Mouse (Mus musculus) forebrain, embryonic 13.5 days (tissue): ENCODE data around the gene Coro2a. TPM values are rescaled to one million over a fixed set of nuclear protein-coding genes. Genes with fewer than 3 reads are reported as not detected.

ENCODE experiments used
- ATAC-seq: fragments of 200-750 bp; cut with Nextera tagmentation; 2 replicates; pipeline ENCODE4 v1.8.0; 2017
- H3K27ac ChIP-seq: fragments of 300-500 bp; sonication (generic); 2 replicates; pipeline ENCODE4 v1.5.1; 2015; ENCODE audit warnings: inconsistent platforms, mild to moderate bottlenecking, moderate library complexity
- H3K27me3 ChIP-seq: fragments of 300-500 bp; sonication (generic); 2 replicates; pipeline ENCODE4 v1.6.1; 2015; ENCODE audit warnings: mild to moderate bottlenecking, inconsistent platforms
- H3K36me3 ChIP-seq: fragments of 300-500 bp; sonication (generic); 2 replicates; pipeline ENCODE4 v1.6.1; 2015; ENCODE audit warnings: mild to moderate bottlenecking, inconsistent platforms; ENCODE audit not compliant: poor library complexity, severe bottlenecking
- H3K4me1 ChIP-seq: fragments of 300-500 bp; sonication (generic); 2 replicates; pipeline ENCODE4 v1.6.1; 2015; ENCODE audit warnings: inconsistent platforms
- H3K4me2 ChIP-seq: fragments of 300-500 bp; sonication (generic); 2 replicates; pipeline ENCODE4 v1.6.1; 2015; ENCODE audit warnings: inconsistent platforms, mild to moderate bottlenecking, moderate library complexity
- H3K4me3 ChIP-seq: fragments of 300-500 bp; sonication (generic); 2 replicates; pipeline ENCODE4 v1.5.1; 2015; ENCODE audit warnings: mild to moderate bottlenecking, inconsistent platforms
- H3K9ac ChIP-seq: fragments of 300-500 bp; sonication (generic); 2 replicates; pipeline ENCODE4 v1.6.1; 2015; ENCODE audit warnings: mild to moderate bottlenecking, inconsistent platforms
- H3K9me3 ChIP-seq: fragments of 300-500 bp; sonication (generic); replicated peaks from 2 replicates; pipeline ENCODE4 v1.6.1; 2016; ENCODE audit warnings: inconsistent platforms
- WGBS: fragments of 180-500 bp; shearing (Covaris S2); methylation state at CpG from one replicate; pipeline ENCODE4 v1.1.7; 2015; 5-methylcytosine and 5-hydroxymethylcytosine counted together
- polyA plus RNA-seq: library from polyadenylated mRNA; unstranded; fragments of >200 nt; fragmentation: Nextera tagmentation; extraction: Ambion mirVana; gene quantifications from 2 replicates; pipeline ENCODE4 v1.2.1, GENCODE M21; 2015

Gene Coro2a
- polyA plus RNA-seq, 1 experiment from 2014 or later = 1.8 TPM

- H3K9me3 ChIP-seq = no peaks in the 10 kb centered on the region
- no peak for ATAC-seq
- H3K9ac ChIP-seq = no peak overlapping the region
- no peak overlapping the region for H3K4me3 ChIP-seq
- no peak overlapping the region for H3K4me2 ChIP-seq
- H3K36me3 ChIP-seq = no peaks in the 10 kb centered on the region
- no peak overlapping the region for H3K27ac ChIP-seq
- H3K4me1 ChIP-seq = 0 out of 2 replicates have a peak, but pooled peaks cover 1% of the 10 kb centered on the region
- no peaks in the 10 kb centered on the region for H3K27me3 ChIP-seq
- WGBS = 90% methylated on average over 4 of the region's 4 CpGs
These were observed 37.8 kb downstream of the Coro2a start for GRCm38 (mm10) chr4:46564247-46564646.

DNA sequence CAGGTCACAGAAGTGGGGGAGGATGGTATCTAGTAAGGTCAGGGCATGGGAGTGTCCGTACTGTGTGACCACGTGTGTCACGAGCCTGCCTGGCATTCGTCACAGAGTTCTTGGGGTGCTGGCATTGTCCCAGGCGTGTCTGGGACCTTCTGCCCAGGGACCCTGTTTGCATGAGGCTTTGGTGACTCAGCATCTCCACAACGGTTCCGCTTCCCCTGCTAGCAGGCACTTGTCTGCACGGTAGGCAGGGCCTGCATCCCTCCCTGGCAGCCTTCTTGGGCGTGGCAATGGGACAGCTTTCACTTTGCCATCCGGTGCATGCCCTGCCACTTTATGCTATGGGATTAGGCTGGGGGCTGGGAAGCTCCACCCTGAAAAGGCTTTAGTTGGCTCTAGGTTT is 38.2 kb downstream of the Coro2a start:
- WGBS = 66% methylated on average over 10 of the region's 10 CpGs
- Histone ChIP-seq H3K9ac (no peak overlapping the region), H3K4me2 (no peak overlapping the region), H3K4me3 (no peak overlapping the region), H3K9me3 (no peaks in the 10 kb centered on the region), H3K27ac (no peak overlapping the region), H3K4me1 (no peaks in the 10 kb centered on the region), H3K27me3 (no peaks in the 10 kb centered on the region), H3K36me3 (no peaks in the 10 kb centered on the region)
- ATAC-seq = no peak

GRCm38 (mm10) chr4:46562841-46563240 is 39.2 kb downstream of the Coro2a start:
- WGBS = 95% methylated on average over 14 of the region's 14 CpGs
- Histone ChIP-seq H3K36me3 (no peaks in the 10 kb centered on the region), H3K9ac (no peak overlapping the region), H3K9me3 (no peaks in the 10 kb centered on the region), H3K27ac (no peak overlapping the region), H3K4me2 (no peak overlapping the region), H3K4me1 (no peaks in the 10 kb centered on the region), H3K27me3 (no peaks in the 10 kb centered on the region), H3K4me3 (no peak overlapping the region)
- ATAC-seq = no peak

DNA sequence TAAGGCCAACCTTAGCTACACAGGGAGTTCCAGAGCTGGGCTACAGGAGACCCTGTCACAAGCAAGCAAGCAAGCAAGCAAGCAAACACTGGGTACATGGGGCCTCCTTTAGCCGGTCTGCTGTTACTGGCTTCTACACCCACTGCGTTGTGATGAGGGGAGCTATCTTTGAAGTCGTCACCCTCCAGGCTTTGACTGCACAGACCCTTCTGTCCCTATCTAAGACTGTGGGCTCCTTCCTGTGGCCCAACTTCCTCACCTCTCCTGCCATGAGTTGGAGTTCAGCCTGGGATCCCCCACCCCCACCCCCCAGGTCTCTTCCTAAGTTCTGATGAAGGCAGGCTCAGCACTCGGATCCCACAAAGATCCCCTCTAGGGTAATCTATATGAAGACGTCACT is 40.0 kb downstream of the Coro2a start:
- no peaks in the 10 kb centered on the region for H3K36me3 ChIP-seq
- H3K4me3 ChIP-seq = no peak overlapping the region
- H3K4me1 ChIP-seq = no peaks in the 10 kb centered on the region
- H3K4me2 ChIP-seq = no peak overlapping the region
- H3K9me3 ChIP-seq = no peaks in the 10 kb centered on the region
- 78% methylated on average over 5 of the region's 5 CpGs for WGBS
- no peak overlapping the region for H3K27ac ChIP-seq
- no peak for ATAC-seq
- H3K9ac ChIP-seq = no peak overlapping the region
- no peaks in the 10 kb centered on the region for H3K27me3 ChIP-seq

DNA sequence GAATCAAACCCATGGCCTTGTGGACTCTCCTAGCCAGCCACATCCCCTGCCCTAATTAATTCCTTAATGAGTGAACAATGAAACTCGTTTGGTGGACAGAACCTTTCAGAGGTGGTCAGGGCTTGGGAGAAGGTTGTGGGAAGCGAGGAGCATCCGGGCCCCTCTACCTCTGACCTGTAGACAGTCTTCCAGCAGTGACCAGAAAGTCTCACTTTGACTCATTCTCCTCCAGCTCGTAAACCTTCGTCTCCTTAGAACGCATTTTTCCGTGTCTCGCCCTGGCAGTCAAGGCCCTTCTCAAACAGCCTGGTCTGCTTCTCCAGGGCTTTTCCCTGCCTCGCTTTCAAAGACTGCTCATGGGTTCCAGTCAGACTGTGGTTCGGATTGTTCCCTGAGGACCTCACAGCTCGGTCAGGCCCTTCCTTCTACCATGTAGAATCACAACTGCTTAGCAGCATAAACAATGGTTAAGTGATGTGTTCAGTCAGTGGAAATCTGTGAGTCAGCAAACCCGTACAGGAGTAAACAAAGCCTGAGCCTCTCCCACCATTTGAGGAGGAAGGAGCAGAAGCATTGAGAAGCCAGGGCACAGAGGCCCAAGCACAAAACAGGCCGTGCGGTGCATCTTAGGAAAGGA is 41.8 kb downstream of the Coro2a start:
- no peak overlapping the region for H3K4me2 ChIP-seq
- no peaks in the 10 kb centered on the region for H3K4me1 ChIP-seq
- no peak for ATAC-seq
- no peaks in the 10 kb centered on the region for H3K36me3 ChIP-seq
- H3K27ac ChIP-seq = no peak overlapping the region
- no peaks in the 10 kb centered on the region for H3K9me3 ChIP-seq
- H3K9ac ChIP-seq = no peak overlapping the region
- H3K27me3 ChIP-seq = no peaks in the 10 kb centered on the region
- H3K4me3 ChIP-seq = no peak overlapping the region
- WGBS = 74% methylated on average over 14 of the region's 14 CpGs

DNA sequence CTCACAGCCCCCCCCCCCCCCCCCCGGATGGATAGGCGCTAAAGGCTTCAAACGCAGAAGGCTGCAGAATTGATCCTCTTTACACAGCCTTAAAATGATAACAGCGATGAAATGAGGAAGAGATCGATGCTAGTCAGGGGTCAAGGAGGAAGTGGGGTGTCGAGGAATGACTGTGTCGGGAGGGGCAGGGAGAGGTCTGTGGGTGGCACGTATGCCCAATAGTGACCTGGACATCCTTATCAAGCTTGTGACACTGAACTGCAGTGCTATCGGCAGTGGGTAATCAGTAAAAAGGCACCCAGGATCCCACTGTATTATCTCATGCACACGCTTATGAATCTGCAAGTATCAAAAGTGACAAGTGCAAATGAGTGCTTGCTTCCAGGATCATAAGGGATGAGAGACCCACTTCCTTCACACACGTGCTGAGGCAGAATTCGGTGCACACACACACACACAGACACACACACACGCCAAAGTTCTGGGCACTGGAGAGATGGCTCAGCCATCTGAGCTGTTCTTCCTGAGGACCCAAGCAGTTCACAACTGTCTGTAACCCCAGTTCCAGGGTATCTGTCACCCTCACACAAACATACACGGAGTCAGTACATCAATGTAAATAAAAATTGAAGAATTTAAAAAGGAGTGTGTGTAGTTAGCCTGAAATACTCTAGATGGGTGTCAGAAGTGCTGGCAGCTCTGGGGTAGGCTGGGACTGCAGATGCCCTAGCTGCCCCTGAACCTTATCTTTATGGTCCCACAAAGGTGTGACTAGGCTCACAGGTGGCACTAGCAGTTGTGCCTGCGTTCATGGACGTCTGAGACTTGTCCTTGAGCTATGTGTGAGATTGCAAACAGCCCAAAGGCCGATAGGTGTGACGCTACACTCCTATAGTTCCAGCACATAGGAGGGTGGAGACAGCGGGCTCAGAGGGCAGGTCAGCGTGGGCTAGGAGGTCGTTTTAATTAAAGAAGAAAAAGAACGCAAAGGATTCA is 43.0 kb downstream of the Coro2a start:
- WGBS = 82% methylated on average over 22 of the region's 22 CpGs
- Histone ChIP-seq H3K27me3 (no peaks in the 10 kb centered on the region), H3K4me3 (no peak overlapping the region), H3K4me2 (no peak overlapping the region), H3K36me3 (no peaks in the 10 kb centered on the region), H3K9ac (no peak overlapping the region), H3K4me1 (no peaks in the 10 kb centered on the region; the same call in 1 of the 2 replicates), H3K27ac (no peak overlapping the region), H3K9me3 (no peaks in the 10 kb centered on the region)
- no peak for ATAC-seq

DNA sequence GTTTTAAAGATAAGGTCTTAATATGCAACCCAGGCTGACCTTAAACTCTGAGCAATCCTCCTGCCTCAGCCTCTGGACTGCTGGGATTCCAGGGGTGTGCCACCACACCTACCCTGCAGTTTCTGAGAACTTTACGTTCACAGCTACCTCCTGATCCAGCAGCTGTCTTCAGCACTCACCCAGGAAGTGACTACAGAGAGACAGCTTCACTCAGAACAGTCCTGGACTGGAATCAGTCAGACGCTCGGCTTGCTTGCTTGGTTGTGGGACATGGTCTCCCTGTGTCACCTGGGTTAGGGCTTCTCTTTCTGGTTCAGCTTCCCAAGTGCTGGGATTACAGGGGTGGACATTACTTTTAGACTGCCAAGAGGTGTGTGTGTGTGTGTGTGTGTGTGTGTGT is 45.1 kb downstream of the Coro2a start:
- Histone ChIP-seq H3K9me3 (no peaks in the 10 kb centered on the region), H3K4me1 (no peaks in the 10 kb centered on the region; the same call in 1 of the 2 replicates), H3K4me2 (no peak overlapping the region), H3K27me3 (no peaks in the 10 kb centered on the region), H3K36me3 (no peaks in the 10 kb centered on the region), H3K4me3 (no peak overlapping the region), H3K9ac (no peak overlapping the region), H3K27ac (no peak overlapping the region)
- no peak for ATAC-seq
- WGBS = 95% methylated on average over 3 of the region's 3 CpGs

- H3K36me3 ChIP-seq = no peaks in the 10 kb centered on the region
- WGBS = 85% methylated on average over 9 of the region's 9 CpGs
- no peaks in the 10 kb centered on the region for H3K27me3 ChIP-seq
- no peak overlapping the region for H3K4me3 ChIP-seq
- no peak overlapping the region for H3K27ac ChIP-seq
- H3K9ac ChIP-seq = no peak overlapping the region
- no peak overlapping the region for H3K4me2 ChIP-seq
- no peaks in the 10 kb centered on the region for H3K9me3 ChIP-seq
- no peaks in the 10 kb centered on the region; the same call in 1 of the 2 replicates for H3K4me1 ChIP-seq
- ATAC-seq = no peak
These were observed 46.2 kb downstream of the Coro2a start for GRCm38 (mm10) chr4:46555762-46556161.

DNA sequence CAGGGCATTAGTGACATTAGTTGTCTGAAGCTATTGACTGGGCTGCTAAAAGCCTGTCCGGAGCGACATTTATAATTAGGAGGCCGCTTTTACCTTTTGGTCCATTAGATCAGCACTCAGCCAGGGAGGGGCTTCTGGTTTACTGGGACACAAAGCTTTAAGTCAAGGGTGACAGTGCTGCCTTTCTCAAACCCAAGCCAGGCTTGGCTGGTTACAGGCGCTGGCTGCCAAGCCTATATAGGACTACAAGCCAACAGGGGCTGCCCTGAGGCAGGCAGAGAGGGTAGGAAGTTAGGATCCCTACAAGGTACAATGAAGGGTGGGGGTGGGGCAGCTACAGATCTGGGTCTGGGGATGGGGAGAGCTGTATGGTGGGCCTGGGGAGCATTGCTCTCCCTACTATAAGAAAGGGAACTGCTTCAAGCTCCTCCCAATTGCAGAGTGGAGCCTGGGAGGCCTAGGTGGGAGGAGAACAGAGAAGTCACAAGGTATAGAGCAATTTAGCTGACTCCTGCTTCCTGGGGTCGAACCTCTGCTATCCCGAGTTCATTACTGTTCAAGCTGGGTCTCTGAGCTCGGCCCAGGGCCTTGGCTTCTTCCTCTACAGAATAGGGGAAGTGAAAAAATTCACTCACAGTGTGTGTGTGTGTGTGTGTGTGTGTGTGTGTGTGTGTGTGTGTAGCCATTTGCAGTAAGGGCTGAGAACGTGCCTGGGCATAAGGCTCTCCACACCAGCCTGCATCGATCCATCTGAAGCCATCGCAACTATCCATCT is 47.5 kb downstream of the Coro2a start:
- H3K9ac ChIP-seq = no peak overlapping the region
- ATAC-seq = no peak
- no peaks in the 10 kb centered on the region for H3K36me3 ChIP-seq
- H3K27me3 ChIP-seq = no peaks in the 10 kb centered on the region
- H3K4me2 ChIP-seq = no peak overlapping the region
- no peaks in the 10 kb centered on the region; the same call in 1 of the 2 replicates for H3K4me1 ChIP-seq
- no peaks in the 10 kb centered on the region for H3K9me3 ChIP-seq
- WGBS = 81% methylated on average over 10 of the region's 10 CpGs
- no peak overlapping the region for H3K4me3 ChIP-seq
- no peak overlapping the region for H3K27ac ChIP-seq

DNA sequence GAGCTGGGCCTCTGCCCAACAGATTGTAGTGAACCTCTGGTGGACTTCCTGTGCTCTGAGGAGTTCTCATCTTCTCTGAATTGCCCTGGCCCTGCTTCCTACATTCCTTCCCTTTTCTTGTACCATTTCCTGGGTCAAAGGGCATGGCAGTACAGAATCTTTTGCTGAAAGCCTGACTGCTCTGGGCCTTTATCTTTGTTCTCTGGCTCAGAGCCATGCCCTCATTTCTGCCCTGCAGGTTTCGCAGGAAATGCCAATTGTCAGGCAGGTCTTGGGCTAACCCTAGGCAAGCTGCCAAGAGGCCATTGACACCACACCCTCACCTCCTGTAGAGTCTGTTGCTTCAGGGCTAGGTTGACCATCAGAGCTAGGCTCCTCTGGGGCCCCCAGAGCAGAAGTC is 48.1 kb downstream of the Coro2a start:
- Histone ChIP-seq H3K9ac (no peak overlapping the region), H3K4me2 (no peak overlapping the region), H3K4me1 (no peaks in the 10 kb centered on the region; the same call in 1 of the 2 replicates), H3K27me3 (no peaks in the 10 kb centered on the region), H3K27ac (no peak overlapping the region), H3K9me3 (no peaks in the 10 kb centered on the region), H3K36me3 (no peaks in the 10 kb centered on the region), H3K4me3 (no peak overlapping the region)
- ATAC-seq = no peak
- WGBS = 64% methylated on average over 1 of the region's 1 CpGs

DNA sequence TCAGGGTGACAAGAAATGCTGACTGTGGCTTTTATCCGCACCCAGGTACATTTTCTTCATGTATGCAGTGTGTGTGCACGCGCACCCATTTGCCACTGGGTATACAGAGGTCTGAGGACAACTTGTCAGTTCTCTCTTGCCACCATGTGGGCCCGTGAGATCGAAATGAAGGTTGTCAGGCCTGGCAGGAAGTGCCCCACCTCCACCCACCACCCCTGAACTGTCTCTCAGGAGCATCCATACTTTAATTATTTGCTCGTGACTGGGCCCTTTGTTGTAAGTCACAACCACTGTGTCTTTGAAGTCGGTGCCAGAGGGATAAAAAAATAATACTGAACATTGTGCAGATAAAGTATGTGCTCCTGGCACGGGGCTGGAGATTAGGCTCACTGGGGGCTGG is 51.6 kb downstream of the Coro2a start:
- no peaks in the 10 kb centered on the region for H3K27me3 ChIP-seq
- H3K36me3 ChIP-seq = no peaks in the 10 kb centered on the region
- H3K4me2 ChIP-seq = no peak overlapping the region
- H3K4me1 ChIP-seq = peaks cover 7% of the 10 kb centered on the region; the same call in 1 of the 2 replicates
- H3K27ac ChIP-seq = no peak overlapping the region
- H3K9me3 ChIP-seq = no peaks in the 10 kb centered on the region
- H3K9ac ChIP-seq = no peak overlapping the region
- no peak overlapping the region for H3K4me3 ChIP-seq
- WGBS = 54% methylated on average over 8 of the region's 8 CpGs
- no peak for ATAC-seq

DNA sequence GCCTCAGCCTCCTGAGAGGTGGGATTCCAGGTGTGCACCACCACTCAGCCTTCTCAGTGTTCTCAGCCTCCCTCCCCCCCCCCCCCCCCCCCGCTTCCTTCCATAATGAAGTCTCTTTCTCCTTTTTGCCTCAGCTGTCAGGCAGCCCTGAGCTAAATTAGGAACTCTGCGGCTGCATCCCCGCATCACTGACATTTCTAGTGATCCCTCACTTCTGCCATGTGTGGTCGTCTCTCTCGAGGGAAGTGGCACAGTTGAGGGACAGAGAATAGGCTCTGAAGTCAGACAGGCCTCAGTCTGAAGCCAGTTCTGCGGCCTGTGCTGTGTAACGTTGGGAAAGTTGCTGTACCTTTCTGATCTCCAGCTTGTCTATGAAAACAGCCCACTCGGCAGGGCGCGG is 52.0 kb downstream of the Coro2a start:
- 79% methylated on average over 9 of the region's 10 CpGs for WGBS
- Histone ChIP-seq H3K4me1 (peaks cover 7% of the 10 kb centered on the region; the same call in 1 of the 2 replicates), H3K9me3 (no peaks in the 10 kb centered on the region), H3K4me3 (no peak overlapping the region), H3K36me3 (no peaks in the 10 kb centered on the region), H3K4me2 (no peak overlapping the region), H3K9ac (no peak overlapping the region), H3K27ac (no peak overlapping the region), H3K27me3 (no peaks in the 10 kb centered on the region)
- ATAC-seq = no peak
